Mouse (Mus musculus) cerebellum, adult 8-10 months (tissue): Measurements from ENCODE around the gene Rsg1.
A peak's percentile ranks its signal among the peaks of the same experiment; 100 is the strongest.

ENCODE experiments used
- DNase-seq: peaks from one replicate; pipeline ENCODE4 v3.0.0; 2022

Gene Rsg1

GRCm38 (mm10) chr4:141213342-141213741 is 414 bp upstream of the Rsg1 start:
- DNase-seq, result no peak

- DNase-seq, result peak; percentile 32
Measured at GRCm38 (mm10) chr4:141214337-141214851, 638 bp downstream of the Rsg1 start.

DNA sequence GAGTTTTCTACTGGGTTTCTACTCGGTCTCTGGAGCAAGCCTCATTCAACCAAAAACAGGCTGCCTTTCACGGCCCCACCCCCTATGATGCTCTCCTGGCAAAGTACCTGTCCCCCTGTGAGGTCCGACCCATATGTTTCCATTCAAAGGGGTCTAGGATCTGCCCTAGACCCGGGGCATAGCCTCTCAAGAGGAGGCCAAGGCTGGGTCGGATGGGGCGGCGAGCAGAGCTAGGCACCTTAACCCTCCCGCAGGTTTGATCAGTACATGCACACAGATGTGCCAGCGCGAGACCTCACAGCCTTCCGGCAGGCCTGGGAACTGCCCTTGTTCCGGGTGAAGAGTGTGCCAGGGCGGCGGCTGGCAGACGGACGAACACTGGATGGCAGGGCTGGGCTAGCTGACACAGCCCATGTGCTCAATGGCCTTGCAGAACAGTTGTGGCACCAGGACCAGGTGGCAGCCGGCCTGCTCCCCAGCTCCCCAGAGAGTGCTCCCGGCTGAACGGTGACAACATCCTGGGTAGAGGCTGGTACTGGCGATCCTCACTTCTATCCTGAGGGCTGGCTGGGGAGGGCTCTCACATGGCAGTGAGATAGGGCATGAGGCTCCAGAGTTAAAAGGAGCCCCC is 5.9 kb downstream of the Rsg1 start:
- no peak for DNase-seq

GRCm38 (mm10) chr4:141221848-141222247 is 8.1 kb downstream of the Rsg1 start:
- no peak for DNase-seq

DNA sequence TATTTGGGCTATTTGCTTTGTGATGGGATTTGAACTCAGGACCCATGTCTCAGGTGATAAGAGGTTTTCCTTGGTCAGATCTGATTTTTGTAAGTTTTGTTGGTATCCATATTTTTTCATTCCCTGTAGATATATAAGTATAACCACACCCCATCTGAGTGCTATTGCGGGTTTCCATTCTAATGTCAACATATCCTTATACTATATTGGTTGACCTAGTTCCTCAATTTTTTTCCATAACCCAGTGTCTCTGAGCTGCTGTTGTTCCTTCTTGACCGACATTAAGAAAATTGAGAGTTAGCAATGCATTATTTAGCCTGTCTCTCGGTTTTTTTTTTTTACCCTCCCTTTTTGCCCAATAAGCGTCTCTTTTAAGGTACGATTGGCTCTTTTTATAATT is 9.0 kb downstream of the Rsg1 start:
- no peak for DNase-seq

DNA sequence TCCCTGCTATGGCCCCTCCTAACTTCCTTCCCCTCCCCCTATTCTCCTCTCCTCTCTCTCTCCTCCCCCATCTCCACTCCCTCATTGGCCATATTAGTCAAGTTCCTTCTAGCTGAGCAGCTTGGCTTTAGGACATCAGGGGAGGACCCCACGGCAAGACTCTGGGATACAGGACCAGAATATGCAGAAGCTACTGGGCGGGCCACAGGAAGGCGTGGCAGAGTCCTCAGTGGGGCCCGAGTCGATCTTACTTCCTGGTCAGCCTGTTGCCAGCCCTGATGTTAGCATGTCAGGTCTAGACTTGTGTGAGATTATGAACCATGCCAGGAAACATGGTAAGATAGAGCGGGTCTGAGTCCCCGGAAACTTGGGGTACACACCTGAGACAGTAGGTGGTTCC is 14.9 kb downstream of the Rsg1 start:
- no peak for DNase-seq

DNA sequence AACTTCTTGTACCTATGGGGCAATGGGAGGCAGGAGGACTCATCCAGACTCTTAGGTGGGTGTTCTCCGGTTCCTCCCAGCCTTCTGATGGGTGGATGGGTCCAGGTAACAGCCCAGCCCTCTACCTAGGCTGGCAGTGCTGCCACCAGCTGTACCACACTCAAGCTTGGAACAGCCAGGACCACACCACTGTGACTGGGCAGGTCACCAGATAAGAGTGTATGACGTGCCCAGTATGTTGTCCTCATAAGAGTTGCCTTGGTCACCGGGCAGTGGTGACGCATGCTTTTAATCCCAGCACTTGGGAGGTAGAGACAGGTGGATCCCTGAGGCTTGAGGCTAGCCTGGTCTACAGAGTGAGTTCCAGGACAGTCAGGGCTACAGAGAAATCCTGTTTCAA is 19.4 kb downstream of the Rsg1 start:
- DNase-seq, result no peak

- DNase-seq, result no peak
Measured at GRCm38 (mm10) chr4:141235537-141236111, 21.9 kb downstream of the Rsg1 start.

DNA sequence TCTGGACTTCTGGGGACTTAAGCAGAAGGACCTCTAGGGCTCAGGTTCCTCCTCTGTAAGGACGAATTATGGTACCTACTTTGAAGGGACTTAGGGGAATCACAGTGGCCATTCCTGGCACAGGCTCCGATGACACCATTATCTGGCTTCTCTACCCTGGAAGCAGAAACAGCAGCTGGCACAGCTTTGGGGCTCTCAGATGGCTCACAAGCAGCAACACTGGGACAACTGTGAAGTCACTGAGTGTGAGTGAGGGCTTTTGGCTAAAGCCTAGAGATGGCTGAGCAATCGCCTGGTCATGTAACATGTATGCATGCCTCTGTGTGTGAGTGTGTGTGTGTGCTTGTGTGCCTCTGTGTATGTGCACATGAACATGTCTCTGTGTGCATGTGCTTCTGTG is 23.1 kb downstream of the Rsg1 start:
- no peak for DNase-seq

GRCm38 (mm10) chr4:141238492-141239387 is 25.0 kb downstream of the Rsg1 start:
- DNase-seq, result no peak

DNA sequence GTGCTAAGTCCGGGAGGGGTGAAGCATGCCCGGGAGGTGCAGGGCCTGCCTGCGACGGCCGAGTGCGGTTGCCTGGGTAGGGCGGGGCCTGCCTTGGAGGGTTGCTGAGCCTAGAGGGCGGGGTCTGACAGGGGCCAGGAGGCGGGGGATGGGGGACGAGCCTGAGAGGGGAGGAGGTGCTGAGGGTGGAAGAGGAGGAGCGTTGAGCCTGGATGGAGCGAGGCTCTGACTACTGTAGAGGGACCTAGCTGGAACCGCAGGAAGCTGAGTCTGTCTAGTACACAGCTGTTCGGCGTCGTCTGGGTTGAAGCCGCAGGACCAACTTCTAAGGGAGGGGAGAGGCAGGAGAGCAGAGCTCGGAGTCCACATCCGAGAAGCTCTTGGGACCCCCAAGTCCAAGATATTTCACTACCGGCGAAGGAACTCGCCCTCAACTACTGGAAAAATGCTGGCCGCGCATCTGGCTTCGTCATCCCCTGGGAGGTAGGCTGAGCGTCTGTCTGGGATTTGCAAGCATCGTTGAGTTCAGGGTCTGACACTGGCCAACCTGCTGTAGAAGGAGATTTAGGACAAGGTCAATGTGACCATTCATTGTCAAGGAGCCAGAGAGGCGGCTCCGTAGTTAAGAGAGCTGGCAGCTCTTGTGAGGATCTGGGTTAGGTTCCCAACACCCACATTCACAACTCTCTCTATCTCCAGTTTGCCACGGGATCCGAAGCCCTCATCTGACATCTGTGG is 25.8 kb downstream of the Rsg1 start, which contains the start of gene Arhgef19:
Arhgef19 (plus strand) TSS at position 112 of the 738 bp plus-strand sequence.
- peak; percentile 22 for DNase-seq

- DNase-seq, result no peak
Measured at GRCm38 (mm10) chr4:141240617-141241016, 26.9 kb downstream of the Rsg1 start.

DNA sequence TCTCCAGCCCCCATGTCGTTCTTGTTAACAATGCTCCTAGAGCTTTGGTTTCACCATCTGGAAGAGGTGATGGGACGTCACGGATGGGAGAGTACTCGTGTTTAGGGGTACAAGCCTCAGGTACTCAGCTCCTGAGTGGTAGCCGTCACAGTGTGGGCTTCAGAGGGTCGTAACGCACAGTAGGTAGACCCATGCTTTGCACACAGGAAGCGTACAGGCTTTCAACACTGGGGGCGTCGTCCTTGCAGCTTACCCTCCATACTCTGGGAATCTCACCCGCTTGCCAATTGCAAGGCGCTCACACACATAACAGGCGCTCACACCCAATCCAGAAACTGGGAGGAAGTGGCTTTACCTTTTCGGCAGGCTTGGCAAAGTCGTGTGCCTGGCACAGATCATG is 28.1 kb downstream of the Rsg1 start:
- DNase-seq, result no peak

DNA sequence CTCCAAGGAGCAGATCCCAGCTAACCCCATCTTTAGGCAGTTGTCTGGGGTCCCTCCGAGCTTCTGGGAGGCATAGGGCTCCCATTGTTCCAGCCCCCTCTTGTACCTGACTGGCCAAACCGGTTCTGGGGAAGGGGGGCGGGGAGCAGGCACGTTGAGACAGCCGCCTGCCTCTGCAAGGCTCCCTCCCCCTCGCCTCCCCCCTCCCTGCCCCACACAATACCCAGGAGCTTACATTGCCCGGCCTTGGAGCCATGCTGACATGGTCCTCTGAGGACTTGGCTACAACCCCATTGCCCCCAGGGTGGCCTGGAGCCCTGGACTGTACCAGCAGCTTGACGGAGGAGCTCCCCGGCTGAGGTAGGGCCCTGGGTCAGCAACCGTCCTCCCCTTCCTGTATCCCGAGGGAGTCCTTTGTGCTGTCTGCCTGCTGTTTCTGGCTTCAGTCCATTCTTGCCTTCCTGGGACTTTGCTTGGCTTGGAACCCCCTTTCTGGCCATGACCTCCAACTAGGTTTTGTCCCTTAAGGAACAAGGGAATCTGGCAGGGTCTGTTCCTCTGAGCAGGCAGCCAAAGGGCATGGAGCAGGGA is 29.0 kb downstream of the Rsg1 start:
- no peak for DNase-seq

GRCm38 (mm10) chr4:141243636-141244035 is 29.9 kb downstream of the Rsg1 start:
- DNase-seq, result no peak

DNA sequence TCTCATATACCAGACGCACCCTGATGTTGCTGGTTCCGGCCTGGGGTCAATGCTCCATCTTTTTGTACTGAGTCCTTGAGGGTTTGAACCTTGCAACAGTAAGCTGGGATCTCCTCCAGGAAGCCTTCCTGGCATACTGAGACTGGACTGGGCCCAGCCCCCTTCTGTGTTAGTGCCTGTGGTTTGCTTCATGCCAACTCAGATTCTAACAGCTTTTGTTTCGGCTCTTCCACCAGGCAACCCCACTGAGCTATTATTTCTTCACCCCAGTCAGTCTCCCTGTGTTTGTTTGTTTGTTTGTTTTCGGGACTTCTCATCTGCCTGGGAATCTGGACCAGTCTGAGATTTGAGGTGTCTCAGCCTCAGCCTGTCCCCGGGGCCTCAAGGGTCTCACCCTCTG is 30.6 kb downstream of the Rsg1 start:
- DNase-seq, result no peak

DNA sequence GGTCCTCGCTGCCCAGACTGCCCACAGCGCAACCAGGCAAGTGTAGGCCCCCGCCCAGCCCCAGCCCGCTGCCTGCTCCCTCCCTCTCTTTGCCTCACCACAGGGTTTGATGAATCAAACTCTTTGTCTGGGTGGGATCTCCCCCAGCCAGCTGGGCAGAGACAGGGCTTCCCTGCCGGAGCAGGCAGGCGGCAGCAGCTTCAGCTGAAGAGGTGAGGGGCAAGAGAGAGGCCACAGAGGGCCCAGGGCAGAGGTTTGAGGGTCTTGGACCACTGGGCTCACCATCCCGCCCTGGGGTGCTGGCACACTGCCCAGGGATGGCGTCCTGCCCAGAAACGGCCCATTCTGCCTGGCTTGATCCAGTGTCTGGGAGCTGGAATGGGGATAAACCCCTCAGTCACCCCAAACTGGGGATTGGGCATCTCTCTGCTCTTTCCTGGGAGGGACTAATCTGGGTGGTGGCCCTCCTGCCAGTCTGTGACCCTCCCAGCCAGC is 31.2 kb downstream of the Rsg1 start:
- DNase-seq, result peak; percentile 39

DNA sequence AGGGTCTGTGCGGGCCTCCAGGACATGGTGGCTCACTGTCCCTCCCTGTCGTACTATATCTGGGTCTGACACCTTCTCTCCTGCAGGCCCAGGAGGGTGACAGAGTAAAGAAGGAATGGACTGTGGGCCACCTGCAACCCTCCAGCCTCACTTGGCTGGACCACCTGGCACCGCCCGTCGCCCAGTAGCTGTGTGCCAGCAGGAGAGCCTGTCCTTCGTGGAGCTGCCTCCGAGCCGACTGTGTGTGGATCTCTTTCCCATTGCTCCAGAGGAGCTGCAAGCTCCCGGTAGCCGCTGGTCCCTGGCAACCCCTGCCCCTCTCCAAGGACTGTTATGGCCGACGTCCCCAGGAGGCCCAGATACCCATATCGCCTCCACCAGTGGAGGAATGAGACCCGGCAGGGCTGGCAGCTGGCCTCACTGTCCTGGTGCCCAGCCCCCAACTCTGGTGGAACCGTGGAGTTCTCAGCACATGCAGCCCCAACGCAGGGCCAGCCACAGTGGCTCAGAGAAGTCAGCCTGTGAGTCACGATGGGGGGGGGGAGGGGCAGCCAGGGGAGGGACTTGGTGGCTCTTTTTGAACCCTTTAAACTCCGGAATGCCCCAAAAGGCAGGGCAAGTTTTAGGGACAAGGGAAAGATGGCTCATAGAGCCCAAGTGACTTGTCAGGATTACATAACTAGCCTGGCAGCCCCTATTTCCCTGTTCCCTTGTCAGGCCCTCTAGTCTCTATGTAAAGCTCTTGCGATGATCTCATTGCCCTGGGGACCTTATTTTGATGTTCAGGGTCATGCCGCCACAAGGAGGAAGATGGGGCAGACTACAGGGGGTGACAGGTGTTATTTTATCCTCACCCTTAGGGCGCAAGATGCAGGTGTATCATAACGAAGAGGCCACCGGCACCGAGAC is 32.6 kb downstream of the Rsg1 start:
- no peak for DNase-seq

- no peak for DNase-seq
Measured at GRCm38 (mm10) chr4:141246998-141247350, 33.2 kb downstream of the Rsg1 start.

DNA sequence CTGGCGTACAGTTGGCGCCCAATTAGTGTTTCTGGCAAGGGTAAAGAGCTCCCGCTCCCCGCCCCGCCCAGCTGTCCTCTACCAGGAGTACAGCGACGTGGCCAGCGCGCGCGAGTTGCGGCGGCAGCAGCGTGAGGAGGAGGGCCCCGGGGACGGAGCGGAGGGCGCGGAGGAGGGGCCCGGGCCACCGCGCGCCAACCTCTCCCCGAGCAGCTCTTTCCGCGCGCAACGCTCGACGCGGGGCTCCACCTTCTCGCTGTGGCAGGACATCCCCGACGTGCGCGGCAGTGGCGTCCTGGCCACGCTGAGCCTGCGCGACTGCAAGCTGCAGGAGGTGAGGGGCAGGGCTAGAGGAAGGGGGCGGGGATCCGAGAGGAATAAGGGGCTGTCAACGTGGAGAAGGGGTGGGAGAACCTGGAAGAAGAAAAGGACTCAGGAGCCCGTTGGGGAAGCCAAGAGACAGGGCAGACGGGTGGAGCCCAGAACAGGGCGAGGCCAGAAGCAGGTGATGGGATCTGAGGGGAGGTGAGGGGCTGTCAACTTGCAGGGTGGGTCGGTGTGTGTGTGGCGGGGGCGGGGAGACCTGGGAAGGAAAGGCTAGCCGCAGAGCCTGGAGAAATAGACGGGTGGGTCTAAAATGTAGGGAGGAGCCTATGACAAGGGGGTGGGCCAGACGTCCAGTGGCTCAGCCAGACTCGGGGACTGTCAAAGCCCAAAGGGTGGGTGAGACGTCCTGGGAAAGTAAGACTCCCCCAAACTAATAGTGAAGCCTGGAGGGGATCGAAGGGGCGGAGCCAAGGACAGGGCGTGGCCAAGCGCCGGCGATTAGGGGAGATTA is 34.2 kb downstream of the Rsg1 start:
- no peak for DNase-seq

DNA sequence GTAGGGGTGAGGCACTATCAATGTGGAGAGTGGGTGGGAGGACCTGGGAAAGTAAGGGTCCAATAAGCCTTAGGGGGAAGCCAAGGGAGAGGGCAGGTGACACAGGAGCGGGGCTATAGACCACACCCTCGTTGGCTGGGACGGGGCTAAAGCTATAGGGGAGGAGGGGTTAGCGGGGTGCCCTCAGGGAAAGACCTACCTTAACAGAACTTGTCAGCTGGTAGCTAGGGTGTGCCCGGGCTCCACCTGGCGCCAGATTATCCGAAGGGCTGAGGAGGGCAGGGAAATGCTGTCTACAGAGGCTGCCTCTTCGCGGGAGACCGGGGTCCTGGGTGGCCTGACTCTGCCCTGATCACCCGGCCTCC is 34.8 kb downstream of the Rsg1 start:
- no peak for DNase-seq
